Mouse (Mus musculus) inflammation-experienced regulatory T-cells, adult 6 months (primary cell): ENCODE results near the gene Cldn6. TPM values are rescaled to one million over a fixed set of nuclear protein-coding genes. Genes with fewer than 3 reads are reported as not detected.

ENCODE experiments used
- ATAC-seq: one replicate; pipeline ENCODE4 v1.8.0; 2017
- polyA plus RNA-seq, 3 experiments: library from polyadenylated mRNA; unstranded; fragments of 100-300 nt; shearing (Covaris generic); gene quantifications; one replicate each; pipeline ENCODE4 v1.2.1; 2017

Gene Cldn6
- polyA plus RNA-seq, 3 experiments from 2014 or later, result not detected

GRCm38 (mm10) chr17:23675127-23675526 lies 3.9 kb upstream of the Cldn6 start:
- ATAC-seq, result no peak

GRCm38 (mm10) chr17:23675564-23676281 lies 3.3 kb upstream of the Cldn6 start:
- no peak for ATAC-seq

GRCm38 (mm10) chr17:23676473-23677031 lies 2.5 kb upstream of the Cldn6 start:
- ATAC-seq, result no peak

- peak; percentile 60 for ATAC-seq
These were observed 1.8 kb upstream of the Cldn6 start, which contains the start of gene Tnfrsf12a for GRCm38 (mm10) chr17:23677236-23677679. TSS of gene Tnfrsf12a (minus strand) at chr17:23677468.

- no peak for ATAC-seq
These were observed 1.3 kb downstream of the Cldn6 start for GRCm38 (mm10) chr17:23680336-23680735.

GRCm38 (mm10) chr17:23681086-23681485 lies 2.0 kb downstream of the Cldn6 start:
- ATAC-seq, result no peak

- no peak for ATAC-seq
These were observed 3.0 kb downstream of the Cldn6 start for GRCm38 (mm10) chr17:23682092-23682491.

- ATAC-seq, result no peak
These were observed 3.5 kb downstream of the Cldn6 start for GRCm38 (mm10) chr17:23682530-23682929.

GRCm38 (mm10) chr17:23683226-23683625 lies 4.2 kb downstream of the Cldn6 start:
- no peak for ATAC-seq

- no peak for ATAC-seq
These were observed 5.0 kb downstream of the Cldn6 start, which contains the start of gene Cldn9 for GRCm38 (mm10) chr17:23683856-23684672. TSS of gene Cldn9 (minus strand) at chr17:23684026.

- no peak for ATAC-seq
These were observed 15.4 kb downstream of the Cldn6 start for GRCm38 (mm10) chr17:23694491-23694890.

GRCm38 (mm10) chr17:23695801-23696200 lies 16.8 kb downstream of the Cldn6 start:
- no peak for ATAC-seq

GRCm38 (mm10) chr17:23699131-23700077 lies 20.4 kb downstream of the Cldn6 start:
- no peak for ATAC-seq

GRCm38 (mm10) chr17:23700079-23700478 lies 21.0 kb downstream of the Cldn6 start:
- peak; percentile 98 for ATAC-seq

- no peak for ATAC-seq
These were observed 24.3 kb downstream of the Cldn6 start for GRCm38 (mm10) chr17:23703301-23703700.

- ATAC-seq, result no peak
These were observed 25.7 kb downstream of the Cldn6 start for GRCm38 (mm10) chr17:23704741-23705140.

- ATAC-seq, result no peak
These were observed 26.6 kb downstream of the Cldn6 start for GRCm38 (mm10) chr17:23705525-23706104.

GRCm38 (mm10) chr17:23706212-23706611 lies 27.2 kb downstream of the Cldn6 start:
- peak; percentile 76 for ATAC-seq

- ATAC-seq, result no peak
These were observed 38.0 kb downstream of the Cldn6 start for GRCm38 (mm10) chr17:23717003-23717402.

- no peak for ATAC-seq
These were observed 40.4 kb downstream of the Cldn6 start for GRCm38 (mm10) chr17:23719455-23719854.

- no peak for ATAC-seq
These were observed 42.8 kb downstream of the Cldn6 start for GRCm38 (mm10) chr17:23721886-23722285.
